Mouse (Mus musculus) CH12.LX (cell line): ENCODE measurements around the gene Abat. TPM values are rescaled to one million over a fixed set of nuclear protein-coding genes. Genes with fewer than 3 reads are reported as not detected.
"Not testable (repeated sequence)": the region's sequence is repeated elsewhere in the genome, so short reads cannot be mapped to it uniquely, and the experiment has no call there.

Experiments
- DNase-seq: peaks from one replicate; pipeline ENCODE4 v3.0.0-alpha.2; 2013; ENCODE audit errors: extremely low read depth
- H3K27ac ChIP-seq: 2 replicates; pipeline ENCODE4 v1.5.1; 2012; ENCODE audit warnings: low read depth, mild to moderate bottlenecking, control low read depth, moderate library complexity; ENCODE audit not compliant: insufficient read depth
- H3K27me3 ChIP-seq: replicated peaks from 2 replicates; pipeline ENCODE3; 2012; ENCODE audit warnings: inconsistent platforms
- H3K36me3 ChIP-seq, 2 experiments: replicated peaks in 1 of 2; 2 replicates each; pipeline versions ENCODE3 to v1.6.1; 2012; ENCODE audit warnings: inconsistent platforms in 1 of 2, low read length in 1 of 2, mild to moderate bottlenecking in 1 of 2, mixed read lengths in 1 of 2, moderate library complexity in 1 of 2; ENCODE audit not compliant: control insufficient read depth in 1 of 2, insufficient read depth in 1 of 2
- H3K4me1 ChIP-seq, 2 experiments: 2 replicates each; pipeline ENCODE4 v1.6.1; 2012; ENCODE audit warnings: inconsistent platforms in 1 of 2, moderate library complexity in 1 of 2; ENCODE audit not compliant: insufficient read depth in 2 of 2, control insufficient read depth in 1 of 2
- H3K4me2 ChIP-seq: 2 replicates; pipeline ENCODE4 v1.6.1; 2012; ENCODE audit warnings: low read depth, mild to moderate bottlenecking, control low read depth; ENCODE audit not compliant: poor library complexity, insufficient read depth, severe bottlenecking
- H3K4me3 ChIP-seq, 3 experiments: fragments of 150-350 bp in 1 of 3; sonication (generic) in 1 of 3; replicated peaks in 1 of 3; 2 replicates each; pipeline versions ENCODE3 to v1.5.1; 2011 to 2012; ENCODE audit warnings: low read depth in 2 of 3, low read length in 2 of 3, mild to moderate bottlenecking in 2 of 3, moderate library complexity in 2 of 3, control low read depth in 1 of 3, improper control_type of control experiment in 1 of 3, inconsistent platforms in 1 of 3, mixed read lengths in 1 of 3; ENCODE audit not compliant: poor library complexity in 1 of 3
- H3K79me2 ChIP-seq: replicated peaks from 2 replicates; pipeline ENCODE4 v1.6.1; 2012; ENCODE audit warnings: mild to moderate bottlenecking, moderate library complexity; ENCODE audit not compliant: control insufficient read depth, poor library complexity, insufficient read depth, severe bottlenecking; ENCODE audit errors: extremely low read depth
- H3K9ac ChIP-seq: 2 replicates; pipeline ENCODE4 v1.6.1; 2012; ENCODE audit warnings: low read depth, mild to moderate bottlenecking, control low read depth, moderate library complexity; ENCODE audit not compliant: insufficient read depth
- H3K9me3 ChIP-seq: replicated peaks from 2 replicates; pipeline ENCODE3; 2012; ENCODE audit warnings: low read length, inconsistent platforms, mixed read lengths
- BHLHE40 ChIP-seq: IDR thresholded peaks from 2 replicates; pipeline ENCODE4 v1.6.1; 2011; ENCODE audit warnings: mild to moderate bottlenecking, low read depth, low read length, improper control_type of control experiment
- E2F4 ChIP-seq: IDR thresholded peaks from 2 replicates; pipeline ENCODE4 v1.6.1; 2011; ENCODE audit warnings: low read depth, low read length, improper control_type of control experiment; ENCODE audit not compliant: insufficient replicate concordance
- MAZ ChIP-seq: IDR thresholded peaks from 2 replicates; pipeline ENCODE4 v1.6.1; 2012; ENCODE audit warnings: low read depth, mild to moderate bottlenecking, inconsistent platforms, low read length, improper control_type of control experiment, moderate library complexity
- SIN3A ChIP-seq: IDR thresholded peaks from 2 replicates; pipeline ENCODE4 v1.6.1; 2012; ENCODE audit warnings: low read length, improper control_type of control experiment, inconsistent platforms
- SMC3 ChIP-seq: IDR thresholded peaks from 2 replicates; pipeline ENCODE4 v1.6.1; 2011; ENCODE audit warnings: low read depth, low read length, improper control_type of control experiment
- dilution Hi-C: fragments of 300-500 bp; cut with MboI; formaldehyde crosslinking; loops from 2 replicates; pipeline ENCODE4 v1.14.3; 2020; ENCODE audit warnings: low sequenced_read_pairs; ENCODE audit not compliant: extremely low pct_unique_long_range_greater_than_20kb, extremely low pct_ligation_motif_present
- in situ Hi-C: fragments of 300-500 bp; cut with MboI; formaldehyde crosslinking; loops from 3 replicates; pipeline ENCODE4 v1.14.3; 2019; ENCODE audit warnings: low sequenced_read_pairs, low pct_ligation_motif_present, low pct_unique_long_range_greater_than_20kb, mixed read lengths
- polyA plus RNA-seq: library from polyadenylated mRNA; unstranded; fragments of >175 nt; gene quantifications from 2 replicates; pipeline ENCODE4 v1.2.1, GENCODE M21; 2012; ENCODE audit warnings: low read depth; ENCODE audit not compliant: insufficient read length
- total RNA-seq, 2 experiments: library from RNA; depleted of rRNA; stranded (reverse); fragments of 300-350 nt in 1 of 2; fragments of >200 nt in 1 of 2; gene quantifications; 2 replicates each; pipeline ENCODE4 v1.2.3; 2012 to 2014

The Abat gene
- total and polyA plus RNA-seq, 3 experiments = 0.17 TPM; not detected in 2

DNA sequence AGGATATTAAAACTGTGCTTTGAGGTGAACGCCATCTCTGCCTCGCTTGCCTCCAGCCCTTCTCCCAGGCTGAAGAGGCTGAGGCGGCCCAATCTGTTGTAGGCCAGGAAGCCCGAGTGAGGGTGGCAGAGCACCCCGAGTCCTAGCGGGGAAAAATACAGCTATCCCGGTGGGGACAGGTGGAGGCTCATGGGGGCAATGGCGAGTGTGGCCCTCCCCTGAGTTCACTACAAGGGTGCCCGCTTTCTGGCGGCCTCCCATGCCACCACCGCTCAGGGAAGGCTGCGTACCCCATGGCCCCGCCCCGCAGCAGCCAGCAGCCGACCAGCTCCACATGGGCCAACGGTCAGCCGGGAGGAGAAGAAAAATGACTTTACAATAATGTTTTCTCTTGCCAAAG lies 46.9 kb downstream of the Abat start:
- Histone ChIP-seq H3K9me3 (no peaks in the 10 kb centered on the region), H3K27ac (no peak overlapping the region), H3K36me3 (no peaks in the 10 kb centered on the region), H3K4me2 (no peak overlapping the region), H3K4me1 (no peaks in the 10 kb centered on the region), H3K4me3 (no peak overlapping the region), H3K79me2 (no peaks in the 10 kb centered on the region), H3K27me3 (peaks cover 28% of the 10 kb centered on the region), H3K9ac (no peak overlapping the region)
- in situ Hi-C loops = no loop called here
- no peak for TF ChIP-seq E2F4
- no peak for TF ChIP-seq MAZ
- TF ChIP-seq SMC3 = no peak
- TF ChIP-seq SIN3A = no peak
- TF ChIP-seq BHLHE40 = no peak
- no peak for DNase-seq
- dilution Hi-C loops = no loop called here

DNA sequence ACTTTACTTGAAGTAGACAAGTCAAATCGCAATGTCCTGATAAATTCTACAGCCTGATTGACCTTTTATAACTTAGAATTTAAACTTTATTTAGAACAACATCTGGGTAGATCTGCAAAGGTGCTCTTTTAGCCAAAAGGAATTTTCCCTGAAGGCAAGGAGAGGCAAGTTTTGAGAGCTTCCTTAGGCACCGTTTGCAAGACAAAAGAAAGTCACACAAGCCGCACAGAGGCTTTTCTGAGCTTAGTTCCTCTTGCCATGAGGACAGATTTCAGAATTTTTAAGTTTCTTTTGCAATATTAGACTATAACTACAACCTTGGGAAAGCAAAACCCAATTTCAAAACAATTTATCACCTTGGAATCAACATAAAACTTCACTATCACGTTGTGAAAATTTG lies 47.9 kb downstream of the Abat start:
- H3K4me1 ChIP-seq, H3K79me2 ChIP-seq, H3K9ac ChIP-seq, H3K4me3 ChIP-seq, dilution Hi-C loops, in situ Hi-C loops, H3K27ac ChIP-seq, H3K9me3 ChIP-seq, DNase-seq, H3K36me3 ChIP-seq, H3K4me2 ChIP-seq: not testable (repeated sequence)
- peaks cover 39% of the 10 kb centered on the region for H3K27me3 ChIP-seq

DNA sequence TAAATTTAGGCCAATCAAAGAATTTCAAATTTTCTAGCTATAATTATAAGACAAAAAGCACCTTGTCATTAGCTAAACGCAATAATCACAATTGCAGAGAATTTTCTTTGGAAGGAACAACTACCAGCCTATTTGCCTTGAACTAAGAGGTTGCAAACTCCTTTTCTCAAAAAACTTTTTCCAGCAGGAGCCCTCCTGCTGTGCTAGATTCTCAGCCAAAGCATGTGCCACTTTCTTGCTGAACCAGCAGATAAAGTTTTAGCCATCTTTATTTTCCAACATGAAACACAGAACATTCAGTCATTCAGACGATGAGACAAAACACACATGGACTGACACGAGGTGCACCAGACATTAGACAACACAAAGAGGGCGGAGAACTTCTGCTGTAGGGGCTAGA lies 48.6 kb downstream of the Abat start:
- DNase-seq, H3K79me2 ChIP-seq, dilution Hi-C loops, H3K9me3 ChIP-seq, H3K4me2 ChIP-seq, H3K4me1 ChIP-seq, H3K36me3 ChIP-seq, in situ Hi-C loops, H3K9ac ChIP-seq, H3K4me3 ChIP-seq, H3K27ac ChIP-seq: not testable (repeated sequence)
- peaks cover 43% of the 10 kb centered on the region for H3K27me3 ChIP-seq

DNA sequence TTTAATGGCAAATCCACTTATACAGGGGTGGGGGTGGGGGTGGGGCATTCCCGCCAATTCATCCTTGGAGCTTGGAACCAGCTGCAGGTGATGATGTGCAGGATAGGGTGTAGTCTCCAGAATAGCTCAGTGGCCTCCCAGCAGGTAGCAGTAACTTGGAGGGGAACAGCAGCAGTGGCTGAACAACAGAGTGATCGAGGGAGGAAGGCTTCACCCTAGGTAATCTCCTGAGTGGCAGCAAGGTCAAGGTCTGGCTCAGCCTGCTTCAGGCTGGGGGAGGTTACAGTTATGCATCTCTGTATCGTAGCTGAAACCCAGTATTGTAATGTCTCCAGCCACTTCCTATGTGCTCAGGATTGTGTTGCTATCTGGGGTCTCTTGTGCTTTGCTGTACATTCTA lies 49.6 kb downstream of the Abat start:
- H3K4me1 ChIP-seq, DNase-seq, H3K79me2 ChIP-seq, H3K4me3 ChIP-seq, H3K9ac ChIP-seq, dilution Hi-C loops, H3K27ac ChIP-seq, H3K36me3 ChIP-seq, in situ Hi-C loops, H3K9me3 ChIP-seq, H3K4me2 ChIP-seq: not testable (repeated sequence)
- peaks cover 47% of the 10 kb centered on the region for H3K27me3 ChIP-seq
